Mouse (Mus musculus) hindbrain, embryonic 13.5 days (tissue): ENCODE data around the gene Olfr1392. TPM values are rescaled to one million over a fixed set of nuclear protein-coding genes. Genes with fewer than 3 reads are reported as not detected.
"Not testable (repeated sequence)": the region's sequence is repeated elsewhere in the genome, so short reads cannot be mapped to it uniquely, and the experiment has no call there.

Source experiments
- ATAC-seq: fragments of 200-750 bp; cut with Nextera tagmentation; 2 replicates; pipeline ENCODE4 v1.8.0; 2017; ENCODE audit warnings: moderate TSS enrichment; ENCODE audit not compliant: low FRiP score
- H3K27ac ChIP-seq: fragments of 300-500 bp; sonication (generic); 2 replicates; pipeline ENCODE4 v1.5.1; 2015; ENCODE audit warnings: inconsistent platforms, mild to moderate bottlenecking, moderate library complexity
- H3K27me3 ChIP-seq: fragments of 300-500 bp; sonication (generic); 2 replicates; pipeline ENCODE4 v1.6.1; 2015; ENCODE audit warnings: mild to moderate bottlenecking, inconsistent platforms
- H3K36me3 ChIP-seq: fragments of 300-500 bp; sonication (generic); 2 replicates; pipeline ENCODE4 v1.6.1; 2015; ENCODE audit warnings: mild to moderate bottlenecking, inconsistent platforms
- H3K4me1 ChIP-seq: fragments of 300-500 bp; sonication (generic); replicated peaks from 2 replicates; pipeline ENCODE4 v1.6.1; 2015; ENCODE audit warnings: inconsistent platforms
- H3K4me2 ChIP-seq: fragments of 300-500 bp; sonication (generic); 2 replicates; pipeline ENCODE4 v1.6.1; 2015; ENCODE audit warnings: inconsistent platforms, mild to moderate bottlenecking, moderate library complexity
- H3K4me3 ChIP-seq: fragments of 300-500 bp; sonication (generic); 2 replicates; pipeline ENCODE4 v1.5.1; 2015; ENCODE audit warnings: mild to moderate bottlenecking, inconsistent platforms
- H3K9ac ChIP-seq: fragments of 300-500 bp; sonication (generic); 2 replicates; pipeline ENCODE4 v1.6.1; 2015; ENCODE audit warnings: mild to moderate bottlenecking, inconsistent platforms
- H3K9me3 ChIP-seq: fragments of 300-500 bp; sonication (generic); 2 replicates; pipeline ENCODE4 v1.6.1; 2016; ENCODE audit warnings: inconsistent platforms
- WGBS: fragments of 180-500 bp; shearing (Covaris S2); methylation state at CpG from one replicate; pipeline ENCODE4 v1.1.7; 2015; 5-methylcytosine and 5-hydroxymethylcytosine counted together
- polyA plus RNA-seq: library from polyadenylated mRNA; unstranded; fragments of >200 nt; fragmentation: Nextera tagmentation; extraction: Ambion mirVana; gene quantifications from 2 replicates; pipeline ENCODE4 v1.2.1, GENCODE M21; 2015

The Olfr1392 gene
- polyA plus RNA-seq = not detected in 2 replicates

DNA sequence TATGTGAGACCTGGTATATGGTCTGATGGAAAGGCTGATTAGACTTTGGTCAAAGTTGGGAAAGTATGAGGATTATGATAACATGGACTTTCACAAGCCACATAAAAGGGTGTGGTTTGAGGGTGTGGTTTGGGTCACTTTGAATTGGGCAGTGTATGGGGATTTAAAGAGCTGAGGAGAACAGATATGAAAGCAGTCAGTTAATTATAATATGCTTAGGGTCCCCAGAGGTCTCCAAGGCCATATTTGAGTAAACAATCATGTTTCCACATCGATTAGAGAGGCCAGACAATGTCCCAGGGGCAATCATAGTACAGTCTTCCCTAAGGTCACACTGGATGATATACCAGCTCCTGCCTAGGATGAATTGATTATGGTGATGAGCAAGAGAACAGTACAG lies at the start of gene Olfr1392:
Gene Olfr1392, plus strand, starts transcription at position 301 of the 400 bp plus-strand sequence.
- H3K27me3 ChIP-seq, H3K27ac ChIP-seq, ATAC-seq, H3K9me3 ChIP-seq, H3K36me3 ChIP-seq, H3K4me2 ChIP-seq, H3K9ac ChIP-seq, H3K4me1 ChIP-seq, H3K4me3 ChIP-seq: not testable (repeated sequence)
- WGBS = 75% methylated on average over 1 of the region's 1 CpGs

DNA sequence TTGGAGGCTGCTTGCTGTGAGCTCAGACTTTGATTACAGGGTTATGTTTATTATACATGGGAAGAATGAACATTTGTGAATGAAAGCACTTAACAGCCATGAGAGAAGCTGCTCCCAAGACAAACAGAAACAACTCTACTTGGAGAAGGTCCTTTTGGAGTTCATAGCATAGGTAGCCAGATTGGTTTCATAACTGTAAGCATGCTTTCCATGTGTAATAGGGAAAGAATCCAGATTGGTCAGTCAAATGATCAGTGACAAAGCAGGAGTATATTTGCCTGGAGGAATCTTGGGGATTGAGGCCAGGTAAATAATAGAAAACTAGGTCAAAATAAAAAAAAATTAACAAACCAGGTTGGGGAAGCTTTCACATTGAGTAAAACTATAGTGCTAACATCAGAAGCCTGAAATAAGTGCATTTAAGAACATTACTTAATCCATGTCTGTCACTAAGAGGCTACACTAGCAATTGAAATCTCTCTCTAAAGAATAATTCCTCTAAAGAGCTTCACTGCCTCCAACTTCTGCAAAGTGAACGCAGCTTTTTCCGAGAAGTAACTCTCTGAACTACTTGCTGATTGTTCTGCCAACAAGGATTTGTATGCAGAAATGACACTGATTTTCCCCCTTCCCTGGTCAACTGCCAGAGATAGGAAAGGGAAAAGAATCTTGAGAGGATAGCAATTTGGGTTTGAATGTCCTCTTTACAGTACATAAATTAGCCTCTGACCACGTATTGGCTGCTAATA lies 49.4 kb upstream of the Olfr1392 start:
- Histone ChIP-seq H3K4me2 (no peak overlapping the region), H3K4me1 (no peaks in the 10 kb centered on the region), H3K36me3 (no peaks in the 10 kb centered on the region), H3K9me3 (no peaks in the 10 kb centered on the region), H3K4me3 (no peak overlapping the region), H3K27ac (no peak overlapping the region), H3K9ac (no peak overlapping the region), H3K27me3 (no peaks in the 10 kb centered on the region)
- 76% methylated on average over 3 of the region's 3 CpGs for WGBS
- no peak for ATAC-seq

DNA sequence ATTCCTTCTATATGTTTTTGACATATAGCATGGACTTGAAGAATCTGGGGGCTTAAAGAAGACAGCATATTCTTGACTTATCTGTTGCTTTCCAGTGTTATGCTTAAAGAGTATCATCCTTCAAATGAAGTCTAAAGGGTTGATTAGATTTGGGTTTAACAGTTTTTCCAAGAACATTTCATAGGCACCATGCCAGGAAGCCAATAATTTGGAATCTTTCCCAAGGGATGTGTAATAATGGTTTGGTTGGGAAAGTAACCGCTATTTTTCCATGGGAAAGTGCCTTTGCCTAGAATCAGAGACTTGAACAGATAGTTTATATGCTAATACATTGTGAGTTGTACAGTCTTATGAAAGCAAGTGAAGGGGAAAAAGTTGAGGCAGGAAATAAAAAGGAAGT lies 48.2 kb upstream of the Olfr1392 start:
- ATAC-seq = no peak
- Histone ChIP-seq H3K9ac (no peak overlapping the region), H3K27ac (no peak overlapping the region), H3K27me3 (no peaks in the 10 kb centered on the region), H3K36me3 (no peaks in the 10 kb centered on the region), H3K4me3 (no peak overlapping the region), H3K4me1 (no peaks in the 10 kb centered on the region), H3K4me2 (no peak overlapping the region), H3K9me3 (no peaks in the 10 kb centered on the region)
- 76% methylated on average over 1 of the region's 1 CpGs for WGBS

DNA sequence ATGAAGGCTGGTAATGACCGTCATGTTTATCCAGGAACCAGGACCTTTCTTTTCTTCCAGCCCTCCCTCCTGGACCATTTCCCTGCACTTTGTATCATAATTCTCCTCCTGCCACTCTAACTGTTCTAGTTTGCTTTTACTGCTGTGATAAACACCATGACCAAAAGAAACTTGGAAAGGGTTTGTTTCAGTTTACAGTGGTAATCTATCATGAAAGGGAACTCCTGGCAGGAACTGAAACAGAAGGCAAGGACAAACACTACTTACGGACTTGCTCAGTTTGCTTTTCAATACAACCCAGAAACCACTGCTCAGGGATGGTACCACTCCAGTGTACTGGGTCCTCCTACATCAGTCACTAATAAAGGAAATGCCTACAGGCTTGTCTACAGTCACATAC lies 47.5 kb upstream of the Olfr1392 start:
- no peak for ATAC-seq
- Histone ChIP-seq H3K4me2 (no peak overlapping the region), H3K36me3 (no peaks in the 10 kb centered on the region), H3K27me3 (no peaks in the 10 kb centered on the region), H3K27ac (no peak overlapping the region), H3K4me3 (no peak overlapping the region), H3K4me1 (no peaks in the 10 kb centered on the region), H3K9ac (no peak overlapping the region), H3K9me3 (no peaks in the 10 kb centered on the region)
- 83% methylated on average over 2 of the region's 2 CpGs for WGBS

DNA sequence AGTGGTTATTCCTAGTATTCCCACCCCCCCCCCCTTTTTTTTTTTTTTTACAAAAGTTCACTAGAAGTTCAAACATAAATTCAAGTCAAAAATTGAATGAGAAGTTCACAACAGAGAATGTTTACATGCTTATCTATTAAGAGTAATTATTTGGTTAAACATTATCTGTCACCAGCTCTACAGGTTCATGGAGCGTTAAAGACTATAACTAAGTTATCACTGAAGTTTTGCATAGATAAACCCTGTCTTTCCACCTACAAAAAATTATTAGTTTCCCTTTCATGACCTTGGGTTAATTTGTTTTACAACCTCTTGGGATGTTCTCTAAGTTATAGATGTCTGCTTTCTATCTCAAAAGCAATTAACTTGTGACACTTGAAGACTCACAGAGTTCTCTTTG lies 44.8 kb upstream of the Olfr1392 start:
- Histone ChIP-seq H3K27ac (no peak overlapping the region), H3K4me2 (no peak overlapping the region), H3K9ac (no peak overlapping the region), H3K36me3 (no peaks in the 10 kb centered on the region), H3K9me3 (no peaks in the 10 kb centered on the region), H3K4me3 (no peak overlapping the region), H3K4me1 (peaks cover 15% of the 10 kb centered on the region), H3K27me3 (no peaks in the 10 kb centered on the region)
- ATAC-seq = no peak
- WGBS = 94% methylated on average over 1 of the region's 1 CpGs

DNA sequence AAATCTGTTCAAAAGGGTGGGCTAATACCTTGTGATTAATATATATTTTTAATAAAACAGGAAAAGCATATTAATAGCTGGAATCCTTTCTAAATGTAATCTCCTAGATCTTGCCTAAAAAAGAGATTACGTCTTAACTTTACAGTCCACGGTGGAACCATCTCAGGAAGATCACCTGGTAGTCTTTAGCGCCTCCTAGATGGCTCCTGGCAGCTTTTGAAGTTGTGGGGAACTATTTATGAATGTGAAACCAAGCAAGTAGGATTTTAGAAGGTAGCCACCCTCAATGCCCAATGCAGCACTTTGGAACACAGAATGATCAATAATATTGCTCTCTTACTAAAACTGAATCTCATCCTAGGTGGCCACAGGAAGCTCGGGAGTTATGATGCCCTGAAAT lies 44.2 kb upstream of the Olfr1392 start:
- peaks cover 20% of the 10 kb centered on the region for H3K4me1 ChIP-seq
- no peaks in the 10 kb centered on the region for H3K27me3 ChIP-seq
- no peak for ATAC-seq
- H3K4me3 ChIP-seq = no peak overlapping the region
- H3K36me3 ChIP-seq = no peaks in the 10 kb centered on the region
- H3K27ac ChIP-seq = no peak overlapping the region
- no peak overlapping the region for H3K4me2 ChIP-seq
- 87% methylated on average over 4 of the region's 4 CpGs for WGBS
- H3K9ac ChIP-seq = no peak overlapping the region
- H3K9me3 ChIP-seq = no peaks in the 10 kb centered on the region

DNA sequence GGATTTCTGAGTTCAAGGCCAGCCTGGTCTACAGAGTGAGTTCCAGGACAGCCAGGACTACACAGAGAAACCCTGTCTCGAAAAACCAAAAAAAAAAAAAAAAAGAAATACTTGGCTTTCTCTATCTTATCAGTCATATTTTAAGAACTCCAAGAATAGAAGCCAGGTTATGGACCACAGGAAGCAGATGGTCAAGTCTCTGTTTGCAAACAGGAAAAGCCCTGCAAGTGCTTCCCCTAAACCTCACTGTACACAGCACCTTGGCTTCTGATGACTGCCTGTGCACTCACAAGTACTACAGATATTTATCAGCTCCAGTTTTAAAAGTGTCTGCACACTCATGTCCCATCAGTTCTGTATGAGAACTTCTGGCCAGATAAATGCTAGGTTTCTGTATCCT lies 43.6 kb upstream of the Olfr1392 start:
- Histone ChIP-seq H3K4me2 (no peak overlapping the region), H3K4me1 (peaks cover 26% of the 10 kb centered on the region), H3K27me3 (no peaks in the 10 kb centered on the region), H3K4me3 (no peak overlapping the region), H3K36me3 (no peaks in the 10 kb centered on the region), H3K9ac (no peak overlapping the region), H3K27ac (no peak overlapping the region), H3K9me3 (no peaks in the 10 kb centered on the region)
- WGBS = 80% methylated on average over 1 of the region's 1 CpGs
- ATAC-seq = no peak

DNA sequence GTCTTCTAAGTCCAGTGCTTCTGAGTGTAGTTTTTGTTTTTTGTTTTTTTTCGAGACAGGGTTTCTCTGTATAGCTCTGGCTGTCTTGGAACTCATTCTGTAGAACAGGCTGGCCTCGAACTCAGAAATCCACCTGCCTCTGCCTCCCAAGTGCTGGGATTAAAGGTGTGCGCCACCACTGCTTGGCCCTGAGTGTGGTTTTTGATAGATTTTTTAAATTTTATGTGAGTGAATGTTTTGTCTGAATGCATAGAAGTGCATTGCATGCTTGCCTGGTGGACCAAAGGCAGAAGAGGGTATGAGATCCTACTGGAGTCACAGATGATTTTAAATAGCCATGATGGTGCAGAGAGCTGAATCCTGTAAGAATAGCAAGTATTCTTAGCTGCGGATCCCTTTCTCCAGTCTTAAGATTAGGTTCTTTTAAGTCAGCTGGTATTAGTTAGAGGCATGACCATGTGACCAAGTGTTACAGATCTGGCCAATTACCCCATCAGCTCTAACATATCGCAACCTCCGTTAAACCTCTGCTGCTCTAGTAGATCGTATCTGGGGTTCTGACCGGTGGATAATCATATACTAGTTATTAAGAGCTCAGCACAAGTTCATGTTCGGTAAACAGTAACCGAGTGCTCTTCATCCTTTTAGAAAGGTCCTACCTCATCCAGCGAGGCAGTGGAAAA lies 42.0 kb upstream of the Olfr1392 start:
- no peaks in the 10 kb centered on the region for H3K9me3 ChIP-seq
- peak; percentile 8 for ATAC-seq
- 20% methylated on average over 11 of the region's 11 CpGs for WGBS

DNA sequence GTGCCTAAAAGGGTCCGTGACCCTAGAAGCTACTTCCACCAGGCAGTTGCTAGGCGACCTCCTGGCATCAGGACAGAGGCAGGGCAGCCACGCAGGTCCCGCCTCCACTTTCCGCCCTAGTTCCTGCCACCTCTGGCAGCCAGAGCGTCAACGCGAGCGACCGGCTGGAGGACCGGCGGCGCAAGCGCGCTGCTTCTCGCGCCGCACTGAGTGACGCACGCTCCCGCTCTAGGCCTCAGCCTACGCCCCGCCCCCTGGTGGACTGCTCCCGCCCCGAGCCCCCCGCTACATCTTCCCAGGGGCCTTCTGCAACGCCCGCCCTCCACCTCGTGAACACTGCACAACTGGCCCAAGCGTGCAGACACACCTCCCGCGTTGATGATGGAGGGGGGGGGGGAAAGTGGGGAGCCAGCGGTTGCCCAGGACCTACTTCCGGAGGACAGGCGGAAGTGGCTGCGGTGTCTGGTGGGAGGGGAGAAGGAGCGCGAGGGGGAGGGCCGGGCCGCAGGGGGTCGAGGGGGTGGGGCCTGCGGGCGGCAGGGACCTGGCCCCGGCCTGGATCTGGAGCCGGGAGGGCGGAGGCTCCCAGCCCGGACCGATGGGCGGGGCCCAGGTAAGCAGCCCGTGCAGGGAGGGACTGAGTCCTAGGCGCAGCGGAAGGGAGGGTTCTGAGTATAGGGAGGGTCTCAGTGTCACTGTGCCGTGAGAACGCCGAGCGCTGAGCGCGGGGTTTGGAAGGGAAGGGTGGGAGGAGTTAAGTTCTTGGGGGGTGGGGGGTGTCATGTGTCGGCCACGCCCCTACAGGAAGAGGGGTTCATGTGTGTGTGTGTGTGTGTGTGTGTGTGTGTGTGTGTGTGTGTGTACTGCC lies 41.1 kb upstream of the Olfr1392 start, which contains the start of gene Mgat1:
Gene Mgat1, plus strand, starts transcription at position 465 of the 868 bp plus-strand sequence.
- Histone ChIP-seq H3K36me3 (0 out of 2 replicates have a peak, but pooled peaks cover 4% of the 10 kb centered on the region), H3K4me1 (peaks cover 44% of the 10 kb centered on the region), H3K4me3 (peak within 1 kb of the TSS; percentile 63), H3K4me2 (peak within 1 kb of the TSS; percentile 71), H3K27ac (peak within 1 kb of the TSS; percentile 93), H3K9me3 (no peaks in the 10 kb centered on the region), H3K27me3 (no peaks in the 10 kb centered on the region), H3K9ac (peak within 1 kb of the TSS; percentile 81)
- WGBS = under 1% methylated on average over 58 of the region's 60 CpGs
- peak; percentile 97 for ATAC-seq

More for the DNA sequence above, 42.0 kb upstream of the Olfr1392 start:
- Histone ChIP-seq H3K36me3 (0 out of 2 replicates have a peak, but pooled peaks cover 4% of the 10 kb centered on the region), H3K27ac (peak overlapping the region; percentile 93), H3K4me3 (peak overlapping the region; percentile 63), H3K4me1 (peaks cover 39% of the 10 kb centered on the region), H3K27me3 (no peaks in the 10 kb centered on the region), H3K4me2 (peak overlapping the region; percentile 71), H3K9ac (peak overlapping the region; percentile 81)

DNA sequence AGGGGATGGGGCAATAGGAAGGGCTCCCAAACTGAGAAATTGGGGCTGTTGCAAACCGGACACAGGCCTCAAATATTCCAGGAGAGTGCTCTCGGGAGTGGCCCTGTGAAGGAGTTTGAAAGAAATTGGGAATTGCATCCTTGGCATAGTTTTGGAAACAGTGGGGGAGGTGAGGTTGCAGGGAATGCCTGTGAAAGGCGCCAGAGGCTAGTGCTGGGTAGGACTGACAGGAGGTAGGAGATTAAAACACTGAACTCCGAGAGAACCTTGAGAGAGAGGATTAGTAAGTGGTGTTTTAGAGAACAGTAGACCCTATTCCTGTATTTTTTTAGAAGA lies 40.5 kb upstream of the Olfr1392 start:
- 0% methylated on average over 4 of the region's 4 CpGs for WGBS
- Histone ChIP-seq H3K4me1 (peaks cover 49% of the 10 kb centered on the region), H3K9me3 (no peaks in the 10 kb centered on the region), H3K4me2 (peak overlapping the region; percentile 71), H3K27me3 (no peaks in the 10 kb centered on the region), H3K9ac (peak overlapping the region; percentile 81), H3K36me3 (0 out of 2 replicates have a peak, but pooled peaks cover 4% of the 10 kb centered on the region), H3K27ac (peak overlapping the region; percentile 93), H3K4me3 (peak overlapping the region; percentile 63)
- ATAC-seq = peak; percentile 2

DNA sequence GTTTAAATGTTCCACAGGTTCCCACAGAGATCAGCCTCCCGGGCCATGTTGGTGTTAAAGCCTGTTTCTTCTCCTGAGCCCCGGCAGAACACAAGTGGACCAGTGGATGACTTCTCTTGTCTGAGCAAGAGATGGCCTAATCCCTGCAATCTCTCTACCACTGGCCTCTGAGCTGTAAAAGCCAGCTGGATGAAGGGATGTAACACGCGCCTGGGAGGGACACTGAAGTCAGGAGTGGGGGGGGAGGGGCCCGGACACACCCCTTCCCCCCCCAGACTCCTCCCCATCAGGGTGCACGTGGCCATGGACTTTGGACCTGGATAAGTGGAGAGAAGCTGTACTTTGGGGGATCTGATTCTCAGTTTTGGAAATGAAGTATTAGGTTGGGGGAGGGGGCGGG lies 39.9 kb upstream of the Olfr1392 start:
- Histone ChIP-seq H3K4me3 (peak overlapping the region; percentile 63), H3K4me2 (peak overlapping the region; percentile 71), H3K4me1 (peaks cover 54% of the 10 kb centered on the region), H3K9me3 (no peaks in the 10 kb centered on the region), H3K36me3 (0 out of 2 replicates have a peak, but pooled peaks cover 4% of the 10 kb centered on the region), H3K27ac (no peak overlapping the region), H3K9ac (peak overlapping the region; percentile 49; the same call in 1 of the 2 replicates), H3K27me3 (no peaks in the 10 kb centered on the region)
- WGBS = 27% methylated on average over 7 of the region's 7 CpGs
- ATAC-seq = no peak
